Mouse (Mus musculus) small intestine, adult 2 months (tissue): ENCODE measurements around the gene Rbl2.

ENCODE experiments used
- CTCF ChIP-seq: fragments of 200-500 bp; IDR thresholded peaks from 2 replicates; pipeline ENCODE4 v1.5.1; 2012; ENCODE audit warnings: low read depth, mild to moderate bottlenecking, control low read depth, inconsistent platforms, low read length, moderate library complexity, mixed read lengths; ENCODE audit not compliant: insufficient replicate concordance, insufficient read length; ENCODE audit errors: extremely low read depth
- POLR2A ChIP-seq: fragments of 200-500 bp; IDR thresholded peaks from 2 replicates; pipeline ENCODE4 v1.6.1; 2012; ENCODE audit warnings: low read depth, mild to moderate bottlenecking, control low read depth, inconsistent platforms, low read length, moderate library complexity

GRCm38 (mm10) chr8:91069834-91070233, at the start of gene Rbl2:
- TF ChIP-seq POLR2A (peak; percentile 41), CTCF (no peak)
